Mouse (Mus musculus): ENCODE measurements around the gene Fam189b. TPM values are rescaled to one million over a fixed set of nuclear protein-coding genes. Genes with fewer than 3 reads are reported as not detected.

The Fam189b gene
- polyA plus RNA-seq, 1 experiment from 2014 or later = 2.4 TPM

GRCm38 (mm10) chr3:89193351-89193750, 10.4 kb downstream of the Fam189b start:
- no peak overlapping the region for H3K9ac ChIP-seq (ENCODE audit: low read depth, low read length)
- no peaks in the 10 kb centered on the region for H3K9me3 ChIP-seq (replicated peaks; ENCODE audit: control insufficient read depth, low read length)
- no peak for ATAC-seq (ENCODE audit: low read depth)
- H3K27me3 ChIP-seq (ENCODE audit: control insufficient read depth, insufficient read depth, low read depth, low read length) = no peaks in the 10 kb centered on the region
- H3K4me2 ChIP-seq (ENCODE audit: low read depth, low read length) = no peak overlapping the region
- H3K4me3 ChIP-seq (ENCODE audit: low read depth, low read length) = no peak overlapping the region
- WGBS (ENCODE audit: insufficient replicate concordance) = 54% methylated on average over 1 of the region's 1 CpGs
- peaks cover 16% of the 10 kb centered on the region for H3K4me1 ChIP-seq (ENCODE audit: control insufficient read depth, low read depth, low read length)
- no peak overlapping the region for H3K27ac ChIP-seq (ENCODE audit: low read length)
- no peaks in the 10 kb centered on the region for H3K36me3 ChIP-seq (ENCODE audit: control insufficient read depth, insufficient read depth)

DNA sequence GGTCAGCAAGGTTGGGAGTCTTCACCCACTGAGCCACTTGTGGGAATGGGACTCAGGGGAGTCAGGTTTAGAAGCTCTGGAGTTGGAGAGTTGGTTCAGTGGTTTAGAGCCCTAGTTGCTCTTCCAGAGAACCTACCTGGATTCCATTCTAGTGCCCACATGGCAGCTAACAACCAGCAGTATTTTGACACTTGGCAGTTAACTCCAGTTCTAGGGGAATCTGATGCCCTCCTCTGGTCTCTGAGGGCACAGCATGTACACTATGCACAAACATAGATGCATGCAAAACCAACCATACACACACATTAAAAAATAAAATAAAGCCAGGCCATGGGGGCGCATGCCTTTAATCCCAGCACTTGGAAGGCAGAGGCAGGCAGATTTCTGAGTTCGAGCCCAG, 10.9 kb downstream of the Fam189b start:
- no peak for ATAC-seq (ENCODE audit: low read depth)
- Histone ChIP-seq H3K4me3 (ENCODE audit: low read depth, low read length) (no peak overlapping the region), H3K4me1 (ENCODE audit: control insufficient read depth, low read depth, low read length) (peaks cover 16% of the 10 kb centered on the region), H3K36me3 (ENCODE audit: control insufficient read depth, insufficient read depth) (no peaks in the 10 kb centered on the region), H3K27ac (ENCODE audit: low read length) (no peak overlapping the region), H3K9me3 (replicated peaks; ENCODE audit: control insufficient read depth, low read length) (no peaks in the 10 kb centered on the region), H3K27me3 (ENCODE audit: control insufficient read depth, insufficient read depth, low read depth, low read length) (no peaks in the 10 kb centered on the region), H3K9ac (ENCODE audit: low read depth, low read length) (no peak overlapping the region), H3K4me2 (ENCODE audit: low read depth, low read length) (no peak overlapping the region)
- 69% methylated on average over 2 of the region's 2 CpGs for WGBS (ENCODE audit: insufficient replicate concordance)

DNA sequence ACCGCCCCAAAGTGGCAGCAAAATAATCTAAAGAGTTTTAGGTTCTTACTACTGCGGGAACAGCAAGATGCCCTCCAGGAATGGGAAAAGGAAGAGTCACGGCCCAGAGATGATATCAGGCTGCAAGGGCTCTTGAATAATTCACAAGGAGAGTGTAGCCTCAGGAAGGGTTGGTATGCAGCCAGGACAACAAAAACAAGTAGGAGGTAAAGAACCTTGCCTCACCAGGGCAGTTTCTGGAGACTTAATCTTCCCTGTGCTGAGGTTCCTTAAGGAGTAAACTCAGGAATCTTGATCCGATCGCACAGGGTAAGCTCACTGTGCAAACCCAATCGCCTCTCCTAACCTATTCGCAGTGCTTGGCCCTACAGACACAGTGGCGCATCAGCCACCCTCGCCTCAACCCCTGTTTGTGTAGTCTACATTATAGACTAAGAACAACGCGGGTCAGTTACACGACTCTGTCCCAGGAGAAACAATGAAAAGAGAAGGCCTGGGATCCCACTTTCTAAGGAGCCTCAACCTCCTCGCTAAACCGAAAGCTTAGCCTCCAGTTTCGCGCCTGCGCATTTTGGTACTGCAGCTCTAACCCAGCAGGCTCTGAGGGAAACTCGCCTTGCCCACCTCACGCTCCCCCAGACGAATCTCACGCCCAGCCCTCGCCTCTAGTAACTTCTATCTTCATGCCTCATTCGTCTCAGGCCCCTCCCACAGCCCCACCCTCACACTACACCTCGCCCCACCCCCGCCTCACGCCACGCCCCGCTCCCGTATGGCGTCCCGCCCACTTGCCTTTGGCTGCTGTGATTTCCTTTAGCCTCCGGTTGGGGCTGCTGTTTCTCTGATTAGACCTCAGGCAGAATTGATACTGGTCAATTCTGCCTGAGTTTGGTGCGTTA, 13.3 kb downstream of the Fam189b start:
- peak; percentile 96 for ATAC-seq (ENCODE audit: low read depth)
- no peaks in the 10 kb centered on the region for H3K36me3 ChIP-seq (ENCODE audit: control insufficient read depth, insufficient read depth)
- 7% methylated on average over 33 of the region's 33 CpGs for WGBS (ENCODE audit: insufficient replicate concordance)
- peak overlapping the region; percentile 48 for H3K27ac ChIP-seq (ENCODE audit: low read length)
- peak overlapping the region; percentile 87 for H3K4me2 ChIP-seq (ENCODE audit: low read depth, low read length)
- H3K9me3 ChIP-seq (replicated peaks; ENCODE audit: control insufficient read depth, low read length) = no peaks in the 10 kb centered on the region
- peak overlapping the region; percentile 67 for H3K9ac ChIP-seq (ENCODE audit: low read depth, low read length)
- H3K27me3 ChIP-seq (ENCODE audit: control insufficient read depth, insufficient read depth, low read depth, low read length) = no peaks in the 10 kb centered on the region
- H3K4me1 ChIP-seq (ENCODE audit: control insufficient read depth, low read depth, low read length) = peaks cover 16% of the 10 kb centered on the region
- peak overlapping the region; percentile 64 for H3K4me3 ChIP-seq (ENCODE audit: low read depth, low read length)

GRCm38 (mm10) chr3:89199839-89200238, 16.9 kb downstream of the Fam189b start:
- Histone ChIP-seq H3K4me2 (ENCODE audit: low read depth, low read length) (no peak overlapping the region), H3K36me3 (ENCODE audit: control insufficient read depth, insufficient read depth) (no peaks in the 10 kb centered on the region), H3K4me3 (ENCODE audit: low read depth, low read length) (no peak overlapping the region), H3K9ac (ENCODE audit: low read depth, low read length) (no peak overlapping the region), H3K4me1 (ENCODE audit: control insufficient read depth, low read depth, low read length) (peaks cover 21% of the 10 kb centered on the region), H3K9me3 (replicated peaks; ENCODE audit: control insufficient read depth, low read length) (no peaks in the 10 kb centered on the region), H3K27ac (ENCODE audit: low read length) (no peak overlapping the region), H3K27me3 (ENCODE audit: control insufficient read depth, insufficient read depth, low read depth, low read length) (no peaks in the 10 kb centered on the region)
- no peak for ATAC-seq (ENCODE audit: low read depth)
- WGBS (ENCODE audit: insufficient replicate concordance) = 46% methylated on average over 3 of the region's 3 CpGs

- Histone ChIP-seq H3K9ac (ENCODE audit: low read depth, low read length) (peak within 1 kb of the TSS; percentile 71), H3K27ac (ENCODE audit: low read length) (peak within 1 kb of the TSS; percentile 51; the same call in 1 of the 2 replicates)
These were observed 19.6 kb downstream of the Fam189b start, which contains the start of gene Gba for GRCm38 (mm10) chr3:89202253-89203141. Gba (plus strand) TSS chr3:89202928.

DNA sequence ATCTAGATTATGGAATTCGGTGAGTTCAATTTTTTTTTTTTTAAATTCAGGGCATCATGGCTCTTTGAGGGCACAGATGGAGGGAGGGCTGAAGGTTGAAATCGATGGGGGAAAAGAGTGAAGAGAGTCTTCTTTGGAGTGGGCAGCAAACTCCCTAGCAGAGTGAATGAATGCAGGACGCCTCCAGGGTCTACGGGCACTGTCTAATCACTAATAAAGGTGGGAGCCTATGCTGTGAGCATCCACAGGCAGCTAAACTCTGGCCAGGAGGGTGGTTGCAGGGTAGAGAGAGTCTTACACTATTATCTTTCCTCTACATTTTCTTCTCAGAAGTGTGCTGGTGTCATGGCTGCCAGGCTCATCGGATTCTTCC, 20.2 kb downstream of the Fam189b start:
- peak overlapping the region; percentile 71 for H3K9ac ChIP-seq (ENCODE audit: low read depth, low read length)
- peak overlapping the region; percentile 74 for H3K4me3 ChIP-seq (ENCODE audit: low read depth, low read length)
- H3K27ac ChIP-seq (ENCODE audit: low read length) = peak overlapping the region; percentile 51; the same call in 1 of the 2 replicates
- H3K36me3 ChIP-seq (ENCODE audit: control insufficient read depth, insufficient read depth) = peaks cover 13% of the 10 kb centered on the region
- peaks cover 6% of the 10 kb centered on the region for H3K4me1 ChIP-seq (ENCODE audit: control insufficient read depth, low read depth, low read length)
- no peaks in the 10 kb centered on the region for H3K27me3 ChIP-seq (ENCODE audit: control insufficient read depth, insufficient read depth, low read depth, low read length)
- peak overlapping the region; percentile 89 for H3K4me2 ChIP-seq (ENCODE audit: low read depth, low read length)
- 29% methylated on average over 5 of the region's 5 CpGs for WGBS (ENCODE audit: insufficient replicate concordance)
- peak; percentile 22; the same call in 1 of the 2 replicates for ATAC-seq (ENCODE audit: low read depth)
- H3K9me3 ChIP-seq (replicated peaks; ENCODE audit: control insufficient read depth, low read length) = no peaks in the 10 kb centered on the region

More at GRCm38 (mm10) chr3:89202253-89203141, 19.6 kb downstream of the Fam189b start, which contains the start of gene Gba:
- WGBS (ENCODE audit: insufficient replicate concordance) = 20% methylated on average over 13 of the region's 13 CpGs
- peak within 1 kb of the TSS; percentile 74 for H3K4me3 ChIP-seq (ENCODE audit: low read depth, low read length)
- peaks cover 9% of the 10 kb centered on the region for H3K36me3 ChIP-seq (ENCODE audit: control insufficient read depth, insufficient read depth)
- ATAC-seq (ENCODE audit: low read depth) = peak; percentile 85
- H3K9me3 ChIP-seq (replicated peaks; ENCODE audit: control insufficient read depth, low read length) = no peaks in the 10 kb centered on the region
- H3K4me2 ChIP-seq (ENCODE audit: low read depth, low read length) = peak within 1 kb of the TSS; percentile 89
- H3K27me3 ChIP-seq (ENCODE audit: control insufficient read depth, insufficient read depth, low read depth, low read length) = no peaks in the 10 kb centered on the region
- H3K4me1 ChIP-seq (ENCODE audit: control insufficient read depth, low read depth, low read length) = peaks cover 6% of the 10 kb centered on the region

DNA sequence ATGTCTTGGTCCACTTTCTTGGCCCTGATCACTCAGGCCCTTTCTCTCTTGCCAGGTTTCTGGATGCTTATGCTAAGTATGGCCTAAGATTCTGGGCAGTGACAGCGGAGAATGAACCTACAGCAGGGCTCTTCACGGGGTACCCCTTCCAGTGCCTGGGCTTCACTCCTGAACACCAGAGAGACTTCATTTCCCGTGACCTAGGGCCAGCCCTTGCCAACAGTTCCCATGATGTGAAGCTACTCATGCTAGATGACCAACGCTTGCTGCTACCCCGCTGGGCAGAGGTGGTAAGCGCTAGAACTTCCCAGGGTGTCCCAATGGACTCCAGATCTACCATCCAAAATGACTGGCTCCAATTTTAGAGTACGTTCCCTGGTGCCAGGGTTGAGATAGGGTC, 23.1 kb downstream of the Fam189b start:
- H3K36me3 ChIP-seq (ENCODE audit: control insufficient read depth, insufficient read depth) = peaks cover 33% of the 10 kb centered on the region
- WGBS (ENCODE audit: insufficient replicate concordance) = 84% methylated on average over 7 of the region's 7 CpGs

DNA sequence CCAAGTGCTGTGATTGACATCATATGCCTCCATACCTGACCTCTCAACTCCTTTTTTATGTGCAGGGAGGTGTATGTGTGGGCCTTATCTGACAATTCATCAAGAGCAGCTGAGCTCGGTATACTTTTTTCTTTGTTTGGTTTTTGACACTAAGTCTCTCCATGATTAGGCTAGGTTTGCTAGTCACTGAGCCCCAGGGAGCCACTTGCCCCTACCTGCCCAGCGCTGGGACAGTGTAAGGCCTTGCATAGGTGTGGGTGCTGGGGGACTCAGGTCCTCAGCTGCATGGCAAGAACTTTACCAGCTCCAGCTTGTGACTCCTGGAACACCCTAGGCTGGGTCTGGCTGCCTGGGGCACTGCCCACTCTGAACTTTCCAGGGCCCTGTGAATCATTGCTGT, 23.8 kb downstream of the Fam189b start:
- 75% methylated on average over 2 of the region's 2 CpGs for WGBS (ENCODE audit: insufficient replicate concordance)
- H3K27me3 ChIP-seq (ENCODE audit: control insufficient read depth, insufficient read depth, low read depth, low read length) = no peaks in the 10 kb centered on the region
- no peak overlapping the region for H3K4me2 ChIP-seq (ENCODE audit: low read depth, low read length)
- no peak overlapping the region for H3K9ac ChIP-seq (ENCODE audit: low read depth, low read length)
- peaks cover 6% of the 10 kb centered on the region for H3K4me1 ChIP-seq (ENCODE audit: control insufficient read depth, low read depth, low read length)
- H3K4me3 ChIP-seq (ENCODE audit: low read depth, low read length) = no peak overlapping the region
- no peak for ATAC-seq (ENCODE audit: low read depth)
- peaks cover 33% of the 10 kb centered on the region for H3K36me3 ChIP-seq (ENCODE audit: control insufficient read depth, insufficient read depth)
- H3K27ac ChIP-seq (ENCODE audit: low read length) = no peak overlapping the region
- no peaks in the 10 kb centered on the region for H3K9me3 ChIP-seq (replicated peaks; ENCODE audit: control insufficient read depth, low read length)

More for the DNA sequence above, 23.1 kb downstream of the Fam189b start:
- H3K4me2 ChIP-seq (ENCODE audit: low read depth, low read length) = no peak overlapping the region
- H3K27me3 ChIP-seq (ENCODE audit: control insufficient read depth, insufficient read depth, low read depth, low read length) = no peaks in the 10 kb centered on the region
- no peaks in the 10 kb centered on the region for H3K9me3 ChIP-seq (replicated peaks; ENCODE audit: control insufficient read depth, low read length)
- H3K27ac ChIP-seq (ENCODE audit: low read length) = no peak overlapping the region
- no peak overlapping the region for H3K4me3 ChIP-seq (ENCODE audit: low read depth, low read length)
- no peak overlapping the region for H3K9ac ChIP-seq (ENCODE audit: low read depth, low read length)
- H3K4me1 ChIP-seq (ENCODE audit: control insufficient read depth, low read depth, low read length) = peaks cover 6% of the 10 kb centered on the region
- no peak for ATAC-seq (ENCODE audit: low read depth)
